Mouse (Mus musculus) bone marrow, adult 2 months (tissue): Measurements from ENCODE around the gene Ndufaf1. TPM values are rescaled to one million over a fixed set of nuclear protein-coding genes. Genes with fewer than 3 reads are reported as not detected.
"Not testable (repeated sequence)": the region's sequence is repeated elsewhere in the genome, so short reads cannot be mapped to it uniquely, and the experiment has no call there.

Experiments used
- H3K27ac ChIP-seq: fragments of 200-500 bp; 2 replicates; pipeline ENCODE4 v1.5.1; 2012; ENCODE audit warnings: low read depth, mild to moderate bottlenecking, control low read depth, inconsistent platforms, low read length; ENCODE audit not compliant: control insufficient read depth, poor library complexity, insufficient read depth
- H3K4me1 ChIP-seq: fragments of 200-500 bp; 2 replicates; pipeline ENCODE4 v1.6.1; 2011; ENCODE audit warnings: low read length; ENCODE audit not compliant: control insufficient read depth, insufficient read depth
- H3K4me3 ChIP-seq: fragments of 200-500 bp; replicated peaks from 2 replicates; pipeline ENCODE3; 2011; ENCODE audit warnings: mild to moderate bottlenecking, low read depth, low read length, control low read depth; ENCODE audit not compliant: control insufficient read depth
- CTCF ChIP-seq: fragments of 200-500 bp; IDR thresholded peaks from 2 replicates; pipeline ENCODE4 v1.5.1; 2011; ENCODE audit warnings: low read length, control low read depth; ENCODE audit not compliant: control insufficient read depth, insufficient read depth
- POLR2A ChIP-seq: fragments of 200-500 bp; IDR thresholded peaks from 2 replicates; pipeline ENCODE4 v1.6.1; 2011; ENCODE audit warnings: low read depth, mild to moderate bottlenecking, control low read depth, low read length, borderline replicate concordance; ENCODE audit not compliant: control insufficient read depth
- WGBS: fragments of 180-500 bp; shearing (Covaris S2); methylation state at CpG from one replicate; pipeline ENCODE4 v1.1.7; 2018; 5-methylcytosine and 5-hydroxymethylcytosine counted together
- polyA plus RNA-seq: library from polyadenylated mRNA; stranded (reverse); fragments of >200 nt; gene quantifications from 2 replicates; pipeline ENCODE4 v1.2.4, GENCODE M21; 2011; ENCODE audit warnings: low replicate concordance; ENCODE audit not compliant: missing spikeins, insufficient read depth, insufficient read length

Gene Ndufaf1
- polyA plus RNA-seq, 1 experiment = 5.3 TPM

DNA sequence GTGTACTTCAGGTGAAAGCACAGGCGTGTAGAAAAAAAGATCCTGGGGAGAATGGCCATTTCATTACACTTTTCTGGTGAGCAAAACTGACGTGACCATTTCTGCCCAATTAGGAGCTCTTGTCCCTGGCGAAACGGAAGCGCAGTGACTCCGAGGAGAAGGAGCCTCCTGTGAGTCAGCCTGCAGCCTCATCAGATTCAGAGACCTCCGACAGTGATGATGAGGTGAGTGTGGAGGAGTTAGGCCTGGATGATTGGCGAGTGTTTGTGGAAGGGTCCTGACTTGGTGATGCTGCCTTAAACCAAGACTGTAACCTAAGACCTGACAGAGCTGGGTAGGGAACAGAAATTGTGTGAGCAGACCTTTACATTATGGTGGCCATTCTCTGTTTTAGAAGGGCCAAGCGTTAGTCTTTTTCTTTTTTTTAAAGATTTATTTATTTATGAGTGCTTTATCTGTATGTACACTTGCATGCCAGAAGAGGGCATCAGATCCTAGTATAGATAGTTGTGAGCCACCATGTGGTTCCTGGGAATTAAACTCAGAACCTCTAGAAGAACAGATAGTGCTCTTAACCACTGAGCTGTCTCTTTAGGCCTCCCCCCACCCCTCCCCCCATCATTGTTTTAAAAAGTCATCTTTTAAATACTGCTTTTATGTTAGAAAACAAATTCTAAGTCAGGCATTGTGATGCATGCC lies 29.5 kb upstream of the Ndufaf1 start:
- 87% methylated on average over 9 of the region's 9 CpGs for WGBS
- TF ChIP-seq POLR2A = no peak
- TF ChIP-seq CTCF = no peak
- Histone ChIP-seq H3K27ac (no peak overlapping the region), H3K4me1 (no peaks in the 10 kb centered on the region), H3K4me3 (no peak overlapping the region)

DNA sequence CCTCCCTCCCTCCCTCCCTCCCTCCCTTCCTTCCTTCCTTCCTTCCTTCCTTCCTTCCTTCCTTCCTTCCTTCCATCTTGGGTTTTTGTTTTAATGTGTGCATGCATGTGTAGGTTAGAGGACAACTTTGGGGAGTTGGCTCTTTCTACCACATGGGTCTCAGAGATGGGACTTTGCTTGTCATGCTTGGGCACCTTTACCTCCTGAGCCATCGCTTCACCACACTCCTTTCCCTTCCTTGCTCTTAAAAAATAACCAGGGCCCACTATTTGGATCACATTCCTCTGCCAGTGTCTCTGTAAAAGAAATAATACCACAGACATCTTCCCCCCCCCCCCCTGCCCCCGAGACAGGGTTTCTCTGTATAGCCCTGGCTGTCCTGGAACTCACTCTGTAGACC lies 21.1 kb upstream of the Ndufaf1 start:
- peaks cover 1% of the 10 kb centered on the region; the same call in 1 of the 2 replicates for H3K4me1 ChIP-seq
- no peak overlapping the region for H3K4me3 ChIP-seq
- 83% methylated on average over 2 of the region's 2 CpGs for WGBS
- H3K27ac ChIP-seq = no peak overlapping the region
- TF ChIP-seq POLR2A (no peak), CTCF (no peak)

DNA sequence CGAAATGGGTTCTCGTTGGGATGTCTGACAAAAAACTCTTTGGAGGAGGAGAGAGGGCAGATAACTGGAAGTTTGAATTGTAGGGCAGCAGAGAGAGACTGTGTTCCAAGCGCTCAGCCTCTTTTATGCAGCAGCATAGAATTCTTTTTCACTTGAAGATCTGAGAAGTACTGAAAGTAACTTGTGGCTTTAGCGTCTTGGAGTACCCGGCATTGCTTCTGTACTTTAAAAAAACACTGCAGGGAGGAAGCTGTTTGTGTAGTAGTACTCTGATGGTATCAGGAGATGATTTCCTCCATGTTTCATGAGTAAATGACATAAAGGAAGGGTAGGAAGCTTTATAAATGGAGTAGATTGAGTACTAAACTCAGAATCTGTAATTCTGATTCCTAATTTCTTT lies 13.2 kb upstream of the Ndufaf1 start:
- WGBS = 0% methylated on average over 5 of the region's 5 CpGs

DNA sequence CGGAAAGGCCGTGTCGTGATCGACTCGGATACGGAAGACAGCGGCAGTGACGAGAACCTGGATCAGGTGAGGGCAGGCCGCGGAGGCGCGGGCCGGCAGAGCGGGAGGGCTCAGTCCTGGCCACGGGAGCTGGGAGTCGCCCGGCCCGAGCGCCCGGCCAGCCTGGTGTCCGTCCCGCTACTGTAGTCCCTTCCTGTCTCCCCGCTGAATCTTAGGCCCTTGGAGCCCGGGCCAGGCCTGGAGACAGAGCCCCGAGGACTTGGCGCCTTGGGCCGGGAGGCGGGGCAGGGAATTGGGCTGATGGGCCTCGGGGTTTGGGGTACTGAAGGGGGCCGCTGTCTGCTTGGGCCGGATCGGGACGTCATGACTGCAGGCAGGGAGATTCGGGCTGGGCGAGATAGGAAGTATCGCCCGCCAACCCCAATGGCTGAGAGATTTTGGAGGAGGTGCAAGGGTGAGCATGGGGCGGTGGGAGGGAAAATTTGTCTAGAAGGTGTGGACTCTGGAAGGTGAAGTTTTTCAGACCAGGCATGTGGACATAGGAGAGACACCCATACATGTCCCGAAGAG lies 12.7 kb upstream of the Ndufaf1 start:
- TF ChIP-seq CTCF (no peak), POLR2A (no peak)
- no peaks in the 10 kb centered on the region for H3K4me1 ChIP-seq
- peak overlapping the region; percentile 64 for H3K27ac ChIP-seq
- WGBS = under 1% methylated on average over 39 of the region's 39 CpGs
- peak overlapping the region; percentile 98 for H3K4me3 ChIP-seq

More for the DNA sequence above, 13.2 kb upstream of the Ndufaf1 start:
- Histone ChIP-seq H3K4me1 (no peaks in the 10 kb centered on the region), H3K4me3 (peak overlapping the region; percentile 98), H3K27ac (no peak overlapping the region; the same call in 1 of the 2 replicates)
- TF ChIP-seq CTCF (no peak), POLR2A (no peak)

DNA sequence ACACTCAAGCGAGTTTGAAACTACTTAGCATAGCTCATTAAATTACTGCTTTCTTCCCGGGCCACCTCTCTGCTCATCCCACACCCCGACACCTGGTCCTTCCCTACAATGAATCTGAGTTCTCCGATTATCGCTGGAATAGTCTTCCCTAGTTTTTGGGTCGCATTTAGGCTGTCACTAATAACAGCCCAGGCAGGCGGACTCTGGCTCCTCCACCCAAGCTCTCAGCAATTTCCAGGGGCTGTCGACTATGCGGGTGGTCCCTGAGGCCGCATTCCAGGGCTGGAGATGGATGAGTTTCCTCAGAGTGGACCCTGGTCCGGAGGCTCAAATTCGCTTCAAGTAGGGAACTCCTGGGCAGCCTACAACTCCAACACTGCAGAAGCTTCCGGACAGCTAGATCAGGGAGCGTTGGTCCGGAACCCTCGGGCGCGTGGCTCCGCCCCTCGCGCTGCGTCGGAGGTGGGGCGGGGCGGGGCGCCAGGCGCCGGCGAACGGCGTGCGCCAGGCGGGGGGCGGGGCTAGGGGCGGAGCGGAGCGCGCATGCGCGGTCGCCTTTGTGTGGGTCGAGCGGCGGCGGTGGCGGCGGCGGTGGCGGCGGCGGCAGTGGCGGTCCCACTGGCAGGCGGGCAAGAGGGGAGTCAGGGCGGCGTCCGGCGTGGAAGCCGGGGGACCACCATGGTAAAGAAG lies 12.0 kb upstream of the Ndufaf1 start, which contains the start of gene Rtf1:
Gene Rtf1 (plus strand): TSS at position 544 of the 690 bp plus-strand sequence.
- peak within 1 kb of the TSS; percentile 86 for H3K27ac ChIP-seq
- H3K4me1 ChIP-seq = no peaks in the 10 kb centered on the region
- peak within 1 kb of the TSS; percentile 98 for H3K4me3 ChIP-seq
- WGBS = under 1% methylated on average over 58 of the region's 58 CpGs
- peak; percentile 85 for TF ChIP-seq POLR2A
- TF ChIP-seq CTCF = no peak

DNA sequence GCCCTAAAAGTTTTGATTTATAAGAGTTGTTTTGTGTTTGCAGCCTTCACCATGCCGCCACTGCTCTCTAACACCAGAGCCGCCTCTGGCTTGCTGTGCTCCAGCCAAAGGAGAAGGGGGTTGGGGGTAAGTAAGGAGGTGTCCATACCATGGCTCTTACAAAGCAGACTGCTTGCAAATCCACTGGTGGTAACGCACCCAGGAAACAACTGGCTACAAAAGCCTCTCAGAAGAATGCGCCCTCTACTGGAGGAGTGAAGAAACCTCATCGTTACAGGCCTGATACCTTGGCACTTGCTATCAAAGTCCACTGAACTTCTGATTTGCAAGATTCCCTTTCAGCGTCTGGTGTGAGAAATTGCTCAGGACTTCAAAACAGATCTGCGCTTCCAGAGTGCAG lies 6.4 kb upstream of the Ndufaf1 start:
- H3K4me3 ChIP-seq = no peak overlapping the region
- WGBS = 41% methylated on average over 7 of the region's 7 CpGs
- H3K4me1 ChIP-seq = no peaks in the 10 kb centered on the region
- H3K27ac ChIP-seq = no peak overlapping the region
- peak; percentile 50; the same call in 1 of the 2 replicates for TF ChIP-seq CTCF
- TF ChIP-seq POLR2A = no peak

DNA sequence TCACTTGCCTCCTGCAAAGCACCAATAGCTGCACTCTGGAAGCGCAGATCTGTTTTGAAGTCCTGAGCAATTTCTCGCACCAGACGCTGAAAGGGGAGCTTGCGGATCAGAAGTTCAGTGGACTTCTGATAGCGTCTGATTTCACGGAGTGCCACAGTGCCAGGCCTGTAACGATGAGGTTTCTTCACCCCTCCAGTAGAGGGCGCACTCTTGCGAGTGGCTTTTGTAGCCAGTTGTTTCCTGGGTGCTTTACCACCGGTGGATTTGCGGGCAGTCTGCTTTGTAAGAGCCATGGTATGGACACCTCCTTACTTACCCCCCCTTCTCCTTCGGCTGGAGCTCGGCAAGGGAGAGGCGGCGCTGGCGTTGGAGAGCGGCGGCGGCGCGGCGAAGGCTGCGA lies 3.1 kb upstream of the Ndufaf1 start:
- not testable (repeated sequence) for H3K4me1 ChIP-seq

DNA sequence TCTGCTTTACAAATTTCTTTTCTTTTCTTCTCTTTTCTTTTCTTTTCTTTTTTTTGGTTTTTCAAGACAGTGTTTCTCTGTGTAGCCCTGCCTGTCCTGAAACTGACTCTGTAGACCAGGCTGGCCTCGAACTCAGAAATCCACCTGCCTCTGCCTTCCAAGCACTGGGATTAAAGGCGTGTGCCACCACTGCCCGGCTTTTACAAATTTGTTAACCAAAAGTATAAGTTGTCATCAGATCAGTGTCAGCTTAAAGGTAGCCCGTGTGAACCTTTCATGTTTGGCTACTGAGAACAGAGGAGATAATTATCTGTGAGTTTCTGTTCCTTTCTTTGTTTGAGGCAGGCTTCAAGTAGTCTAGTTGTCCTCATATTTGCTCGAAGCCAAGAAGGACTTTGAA lies 18.4 kb downstream of the Ndufaf1 start:
- no peaks in the 10 kb centered on the region for H3K4me1 ChIP-seq
- 91% methylated on average over 5 of the region's 5 CpGs for WGBS
- TF ChIP-seq CTCF (no peak), POLR2A (no peak)
- H3K27ac ChIP-seq = no peak overlapping the region
- H3K4me3 ChIP-seq = no peak overlapping the region

More for the DNA sequence above, 3.1 kb upstream of the Ndufaf1 start:
- H3K4me3 ChIP-seq, H3K27ac ChIP-seq: not testable (repeated sequence)
- WGBS = 75% methylated on average over 20 of the region's 23 CpGs
